Mouse (Mus musculus) hindbrain, embryonic 14.5 days (tissue): Measurements from ENCODE around the gene Ugt1a6b. TPM values are rescaled to one million over a fixed set of nuclear protein-coding genes. Genes with fewer than 3 reads are reported as not detected.
"Not testable (repeated sequence)": the region's sequence is repeated elsewhere in the genome, so short reads cannot be mapped to it uniquely, and the experiment has no call there.

Source experiments
- ATAC-seq: fragments of 200-750 bp; cut with Nextera tagmentation; 2 replicates; pipeline ENCODE4 v1.8.0; 2017; ENCODE audit warnings: moderate number of reproducible peaks, mild to moderate bottlenecking, moderate TSS enrichment, moderate library complexity; ENCODE audit not compliant: low FRiP score
- DNase-seq: peaks from one replicate; pipeline ENCODE4 v3.0.0-alpha.2; 2015; ENCODE audit warnings: low spot score
- H3K27ac ChIP-seq: fragments of 300-500 bp; sonication (generic); 2 replicates; pipeline ENCODE4 v1.5.1; 2014; ENCODE audit warnings: mild to moderate bottlenecking, moderate library complexity
- H3K27me3 ChIP-seq: fragments of 300-500 bp; sonication (generic); 2 replicates; pipeline ENCODE4 v1.6.1; 2014; ENCODE audit warnings: mild to moderate bottlenecking, low read length, mixed read lengths; ENCODE audit not compliant: control insufficient read depth, insufficient read depth
- H3K36me3 ChIP-seq: fragments of 300-500 bp; sonication (generic); replicated peaks from 2 replicates; pipeline ENCODE4 v1.6.1; 2014; ENCODE audit not compliant: control insufficient read depth, insufficient read depth
- H3K4me1 ChIP-seq: fragments of 300-500 bp; sonication (generic); replicated peaks from 2 replicates; pipeline ENCODE4 v1.6.1; 2014; ENCODE audit warnings: antibody characterized with exemption, low read length, mixed read lengths; ENCODE audit not compliant: control insufficient read depth, insufficient read depth
- H3K4me2 ChIP-seq: fragments of 300-500 bp; sonication (generic); replicated peaks from 2 replicates; pipeline ENCODE4 v1.6.1; 2014; ENCODE audit warnings: mild to moderate bottlenecking, moderate library complexity
- H3K4me3 ChIP-seq: fragments of 300-500 bp; sonication (generic); replicated peaks from 2 replicates; pipeline ENCODE4 v1.5.1; 2014; ENCODE audit warnings: mild to moderate bottlenecking, low read length
- H3K9ac ChIP-seq: fragments of 300-500 bp; sonication (generic); 2 replicates; pipeline ENCODE4 v1.6.1; 2014
- H3K9me3 ChIP-seq: fragments of 300-500 bp; sonication (generic); 2 replicates; pipeline ENCODE4 v1.6.1; 2016; ENCODE audit warnings: low read length; ENCODE audit not compliant: control insufficient read depth
- WGBS: fragments of 180-500 bp; shearing (Covaris S2); extraction: QIAGEN DNeasy Blood & Tissue Kit; methylation state at CpG from one replicate; pipeline ENCODE4 v1.1.7; 2014; 5-methylcytosine and 5-hydroxymethylcytosine counted together
- polyA plus RNA-seq: library from polyadenylated mRNA; unstranded; fragments of >200 nt; fragmentation: Nextera tagmentation; extraction: Ambion mirVana; gene quantifications from 2 replicates; pipeline ENCODE4 v1.2.1, GENCODE M21; 2014

The Ugt1a6b gene
- polyA plus RNA-seq, 1 experiment from 2014 or later, result 3.8 TPM

DNA sequence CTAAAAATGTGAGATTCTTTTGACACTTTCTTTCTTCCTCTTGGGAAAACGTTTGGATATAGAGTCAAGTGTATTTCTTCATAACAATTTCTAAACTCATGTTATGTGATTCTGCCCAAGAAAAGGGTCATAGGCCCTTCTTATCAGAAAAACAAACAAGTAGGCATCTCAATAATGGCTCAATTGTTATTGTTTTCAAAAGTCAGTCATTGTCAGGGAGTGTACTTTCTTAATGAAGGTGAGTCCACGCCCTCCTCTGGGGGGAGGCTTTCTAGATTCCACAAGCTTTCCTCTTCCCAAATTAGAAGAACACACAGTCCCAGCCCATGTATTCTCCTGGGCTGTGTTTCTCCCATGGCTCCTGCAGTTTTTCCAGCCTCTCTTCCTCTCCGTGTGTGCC lies 15.5 kb upstream of the Ugt1a6b start, which contains the start of gene Ugt1a8:
Gene Ugt1a8, plus strand, starts transcription at position 301 of the 400 bp plus-strand sequence.
- H3K4me3 ChIP-seq, result no peak within 1 kb of the TSS
- H3K27me3 ChIP-seq, result no peaks in the 10 kb centered on the region
- no peak within 1 kb of the TSS for H3K9ac ChIP-seq
- no peak within 1 kb of the TSS for H3K4me2 ChIP-seq
- no peaks in the 10 kb centered on the region for H3K4me1 ChIP-seq
- no peak for ATAC-seq
- no peaks in the 10 kb centered on the region for H3K36me3 ChIP-seq
- 85% methylated on average over 3 of the region's 3 CpGs for WGBS
- no peaks in the 10 kb centered on the region for H3K9me3 ChIP-seq
- DNase-seq, result no peak
- no peak within 1 kb of the TSS for H3K27ac ChIP-seq

GRCm38 (mm10) chr1:88092341-88092740 lies 10.7 kb upstream of the Ugt1a6b start:
- no peak overlapping the region for H3K4me3 ChIP-seq
- H3K27me3 ChIP-seq, result no peaks in the 10 kb centered on the region
- no peaks in the 10 kb centered on the region for H3K9me3 ChIP-seq
- no peaks in the 10 kb centered on the region for H3K4me1 ChIP-seq
- no peaks in the 10 kb centered on the region for H3K36me3 ChIP-seq
- H3K4me2 ChIP-seq, result no peak overlapping the region
- DNase-seq (no peak), ATAC-seq (no peak)
- H3K9ac ChIP-seq, result no peak overlapping the region
- no peak overlapping the region for H3K27ac ChIP-seq

DNA sequence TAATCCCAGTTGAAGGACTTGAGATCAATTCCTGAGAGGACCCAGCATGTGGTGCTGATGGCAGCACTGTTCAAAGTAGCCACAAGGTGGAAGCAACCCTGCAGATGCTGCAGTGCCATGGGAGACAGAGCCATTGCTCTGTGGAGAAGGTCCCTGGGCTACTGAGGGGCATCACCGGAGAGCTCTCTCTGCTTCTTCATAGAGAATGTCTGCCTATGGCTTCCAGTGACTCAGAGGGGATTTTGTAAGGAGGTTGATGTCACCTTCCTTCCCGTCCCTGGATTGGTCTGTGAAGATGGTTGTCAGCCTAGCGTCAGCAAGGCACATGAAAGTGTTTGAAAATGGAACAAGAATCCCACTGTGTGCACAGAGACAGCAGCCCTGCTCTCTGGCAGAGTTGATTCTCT lies 8.8 kb upstream of the Ugt1a6b start:
- H3K4me3 ChIP-seq, H3K36me3 ChIP-seq, H3K9me3 ChIP-seq, DNase-seq, H3K27ac ChIP-seq, H3K4me2 ChIP-seq, H3K9ac ChIP-seq, H3K27me3 ChIP-seq, ATAC-seq, H3K4me1 ChIP-seq: not testable (repeated sequence)
- WGBS, result 76% methylated on average over 3 of the region's 3 CpGs

DNA sequence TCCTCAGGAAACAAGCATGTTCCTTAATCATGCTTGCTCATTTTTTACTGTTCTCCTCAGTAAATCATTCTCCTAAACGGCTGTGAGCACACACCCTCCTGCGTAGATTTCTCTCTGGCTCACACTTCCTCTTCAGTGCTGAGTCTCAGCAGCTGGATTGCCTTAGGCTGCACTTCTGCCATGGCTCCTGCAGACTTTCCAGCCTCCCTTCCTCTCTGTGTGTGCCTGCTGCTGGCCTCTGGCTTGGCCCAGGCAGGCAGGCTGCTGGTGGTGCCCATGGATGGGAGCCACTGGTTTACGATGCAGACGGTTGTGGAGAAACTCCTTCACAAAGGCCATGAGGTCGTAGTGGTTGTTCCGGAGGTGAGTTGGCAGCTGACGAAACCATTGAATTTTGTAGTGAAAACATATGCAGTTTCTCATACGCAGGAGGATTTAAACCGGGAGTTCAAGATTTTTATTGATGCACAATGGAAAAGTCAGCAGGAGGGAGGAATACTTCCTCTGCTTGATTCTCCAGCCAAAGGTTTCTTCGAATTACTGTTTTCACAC lies 8.0 kb upstream of the Ugt1a6b start, which contains the start of gene Ugt1a7c:
Gene Ugt1a7c, plus strand, starts transcription at position 122 of the 552 bp plus-strand sequence.
- WGBS, result 72% methylated on average over 10 of the region's 10 CpGs

GRCm38 (mm10) chr1:88098546-88098945 lies 4.5 kb upstream of the Ugt1a6b start:
- ATAC-seq, H3K4me1 ChIP-seq, H3K4me3 ChIP-seq, H3K36me3 ChIP-seq, H3K27me3 ChIP-seq, H3K9me3 ChIP-seq, DNase-seq, H3K27ac ChIP-seq, H3K4me2 ChIP-seq, H3K9ac ChIP-seq: not testable (repeated sequence)
- WGBS, result 91% methylated on average over 3 of the region's 3 CpGs

More for the DNA sequence above, 8.0 kb upstream of the Ugt1a6b start, which contains the start of gene Ugt1a7c:
- Histone ChIP-seq H3K27ac (no peak within 1 kb of the TSS), H3K36me3 (no peaks in the 10 kb centered on the region), H3K4me3 (no peak within 1 kb of the TSS), H3K9me3 (no peaks in the 10 kb centered on the region), H3K4me2 (no peak within 1 kb of the TSS), H3K9ac (no peak within 1 kb of the TSS), H3K4me1 (no peaks in the 10 kb centered on the region), H3K27me3 (no peaks in the 10 kb centered on the region)
- no peak for ATAC-seq
- DNase-seq, result no peak

DNA sequence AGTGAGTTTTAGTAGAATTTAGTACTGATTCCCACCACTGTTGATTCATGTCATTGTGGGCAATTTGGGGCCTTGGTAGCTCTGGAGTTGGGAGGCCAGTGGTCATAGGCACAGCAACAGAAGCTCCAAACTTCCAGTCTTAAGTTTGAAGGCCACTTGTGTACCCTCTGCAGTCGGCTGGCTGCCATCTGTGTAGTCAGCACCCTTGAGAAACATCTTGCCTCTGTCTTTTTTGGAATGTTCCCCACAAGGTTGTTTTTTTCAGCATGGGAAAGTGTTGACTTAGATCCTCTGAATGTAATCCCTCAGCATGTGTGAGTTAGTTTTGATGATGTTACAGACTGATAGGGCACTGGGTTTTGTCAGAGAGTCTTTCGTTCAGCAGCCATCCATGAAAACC lies 3.4 kb upstream of the Ugt1a6b start:
- H3K9ac ChIP-seq, ATAC-seq, H3K27me3 ChIP-seq, H3K9me3 ChIP-seq, H3K4me2 ChIP-seq, H3K4me1 ChIP-seq, DNase-seq, H3K27ac ChIP-seq, H3K36me3 ChIP-seq, H3K4me3 ChIP-seq: not testable (repeated sequence)
- 80% methylated on average over 2 of the region's 2 CpGs for WGBS

GRCm38 (mm10) chr1:88103697-88104468 lies 831 bp downstream of the Ugt1a6b start:
- not testable (repeated sequence) for ATAC-seq, H3K36me3 ChIP-seq, H3K4me3 ChIP-seq, H3K4me1 ChIP-seq, H3K9me3 ChIP-seq, H3K9ac ChIP-seq, H3K27ac ChIP-seq, DNase-seq, H3K27me3 ChIP-seq, H3K4me2 ChIP-seq
- 78% methylated on average over 4 of the region's 5 CpGs for WGBS

DNA sequence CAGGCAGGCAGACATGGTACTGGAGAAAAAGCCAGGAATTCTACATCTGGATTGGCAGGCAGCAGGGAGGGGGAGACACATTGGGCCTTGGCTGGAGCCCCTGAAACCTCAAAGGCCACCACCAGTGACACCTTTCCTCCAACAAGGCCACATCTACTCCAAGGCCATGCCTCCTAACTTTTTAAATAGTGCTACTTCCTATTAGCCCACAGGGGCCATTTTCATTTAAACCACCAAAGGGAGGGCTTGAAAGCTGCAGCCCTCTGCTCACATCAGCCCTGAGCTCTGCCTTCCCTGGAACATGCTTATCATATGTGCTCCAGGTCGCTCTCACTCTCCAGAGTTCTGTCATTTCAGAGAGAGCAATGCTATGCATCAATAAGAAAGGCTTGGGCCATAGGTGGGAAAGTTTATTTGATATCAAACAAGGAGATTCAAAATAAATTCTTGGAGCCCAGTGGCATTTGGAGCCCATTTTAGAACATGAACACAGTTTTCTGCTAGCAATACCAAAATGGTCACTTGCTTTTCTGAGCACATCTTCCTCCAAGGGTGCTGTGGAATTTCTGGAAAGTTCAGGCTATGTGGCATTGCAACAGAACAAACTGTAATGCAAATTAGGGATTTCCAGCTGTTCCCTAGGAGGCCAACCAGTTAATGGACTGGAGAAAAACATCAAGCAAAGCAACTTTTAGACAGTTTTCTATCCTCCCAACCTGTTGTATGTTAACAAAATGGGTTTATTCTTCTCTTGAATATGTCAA lies 1.8 kb downstream of the Ugt1a6b start:
- Histone ChIP-seq H3K9ac (no peak overlapping the region), H3K27ac (no peak overlapping the region), H3K36me3 (no peaks in the 10 kb centered on the region), H3K9me3 (no peaks in the 10 kb centered on the region), H3K4me2 (no peak overlapping the region), H3K4me3 (no peak overlapping the region), H3K27me3 (no peaks in the 10 kb centered on the region), H3K4me1 (no peaks in the 10 kb centered on the region)
- no peak for ATAC-seq
- DNase-seq, result no peak
- 94% methylated on average over 1 of the region's 1 CpGs for WGBS

DNA sequence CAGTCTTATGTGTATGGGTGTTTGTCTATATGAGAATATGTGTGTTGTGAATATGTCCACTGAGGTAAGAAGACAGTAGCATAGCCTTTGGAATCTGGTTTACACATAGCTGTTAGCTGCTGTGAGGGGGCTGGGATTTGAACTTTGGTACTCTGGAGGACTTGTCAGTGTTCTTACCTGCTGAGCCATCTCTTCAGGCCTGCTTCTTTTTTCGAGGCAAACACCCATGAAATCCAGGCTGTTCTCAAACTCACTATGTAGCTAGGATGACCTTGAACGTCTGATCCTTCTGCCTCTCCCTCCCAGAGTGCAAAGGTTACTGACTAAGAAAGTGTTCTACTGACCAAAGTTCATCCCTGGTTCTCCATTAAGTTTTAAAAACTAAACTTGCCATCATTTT lies 2.6 kb downstream of the Ugt1a6b start:
- no peak for ATAC-seq
- 63% methylated on average over 2 of the region's 2 CpGs for WGBS
- H3K4me2 ChIP-seq, result no peak overlapping the region
- no peak overlapping the region for H3K9ac ChIP-seq
- H3K36me3 ChIP-seq, result no peaks in the 10 kb centered on the region
- H3K27ac ChIP-seq, result no peak overlapping the region
- H3K4me3 ChIP-seq, result no peak overlapping the region
- H3K9me3 ChIP-seq, result no peaks in the 10 kb centered on the region
- H3K4me1 ChIP-seq, result no peaks in the 10 kb centered on the region
- DNase-seq, result no peak
- H3K27me3 ChIP-seq, result no peaks in the 10 kb centered on the region
